ENCODE assay signal across 8 mouse cellular contexts in the genomic region with DNA sequence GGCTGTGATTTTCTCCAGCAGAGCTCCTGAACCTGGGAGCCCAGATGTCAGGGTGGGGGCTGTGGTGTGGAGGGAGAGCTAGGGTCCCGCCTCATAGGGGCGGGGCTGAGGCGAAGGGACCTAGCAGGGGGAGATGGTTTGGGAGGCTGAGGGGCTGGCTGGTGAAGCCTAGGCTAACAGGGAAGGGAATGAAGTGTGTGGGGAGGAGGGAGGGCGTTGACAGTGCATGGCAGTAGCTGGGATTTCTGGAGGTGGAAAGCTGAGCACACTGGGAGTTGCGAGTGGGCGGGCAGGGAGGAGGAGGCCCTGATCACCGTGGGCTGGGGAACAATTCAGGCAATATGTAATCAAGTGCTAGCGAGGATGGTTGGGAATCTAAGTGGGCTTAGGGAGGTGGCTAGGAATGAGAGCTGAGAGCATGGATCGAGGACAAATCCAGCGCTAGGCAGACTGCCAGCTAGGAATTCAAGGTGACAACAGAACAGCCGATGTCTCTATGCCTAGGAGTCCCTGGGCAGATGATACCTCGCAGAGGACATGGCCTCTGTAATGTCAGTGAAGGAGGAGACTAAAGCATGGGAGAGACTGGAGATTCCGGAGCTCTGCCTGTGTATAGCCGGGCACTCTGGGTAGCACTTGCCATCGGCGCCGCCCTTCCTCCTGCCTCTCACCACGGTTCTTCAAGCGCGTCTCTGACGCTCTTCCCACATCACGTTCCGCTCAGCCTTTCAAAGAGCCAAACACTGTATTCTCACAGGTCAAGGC. TPM values are rescaled to one million over a fixed set of nuclear protein-coding genes. Genes with fewer than 3 reads are reported as not detected.
DNase-seq lines count a peak whose midpoint lies in the region; ATAC-seq and TF ChIP-seq lines count a peak whose summit lies in the region.

No protein-coding gene starts in this region.

- TF ChIP-seq CTCF in gastrocnemius, adult 2 months (IDR thresholded peaks at IDR 0.05), result no peak

- peaks cover 34% of the 10 kb centered on the region for H3K4me1 ChIP-seq in limb, embryonic 10.5 days

- peak overlapping the region; percentile 69 for H3K4me3 ChIP-seq in gastrocnemius, adult 2 months
- peak overlapping the region; percentile 48 for H3K4me3 ChIP-seq in limb, embryonic 10.5 days

- H3K27me3 ChIP-seq in limb, embryonic 10.5 days (ENCODE audit: low read depth, poor library complexity, severe bottlenecking), result peaks cover 47% of the 10 kb centered on the region

- peak overlapping the region; percentile 56 for H3K27ac ChIP-seq in gastrocnemius, adult 2 months
- H3K27ac ChIP-seq in limb, embryonic 10.5 days, result peak overlapping the region; percentile 51; the same call in 1 of the 2 replicates

- H3K36me3 ChIP-seq in limb, embryonic 10.5 days, result no peaks in the 10 kb centered on the region

- DNase-seq in kidney, adult 11 months, result peak; percentile 15
- DNase-seq in kidney, adult 8-10 months, result no peak
- peak; percentile 55 to 62 for DNase-seq in cerebellum, postnatal 36 days
- peak; percentile 54 for DNase-seq in gastrocnemius, adult 2 months
- peak; percentile 53 for DNase-seq in limb, embryonic 10.5 days (ENCODE audit: low spot score)
- peak; percentile 57 to 77 for DNase-seq in right cerebral cortex, postnatal 36 days (ENCODE audit: low spot score in 2 of 2)

- intact Hi-C loops in gastrocnemius, adult 2 months (cut with DNase I), result no loop called here

- H3K9me3 ChIP-seq in limb, embryonic 10.5 days (replicated peaks), result no peaks in the 10 kb centered on the region

- ATAC-seq in inflammation-experienced regulatory T-cells, adult 6 months, result peak; percentile 63
- ATAC-seq in megakaryocyte-erythroid progenitor cell, adult 5-6 weeks (replicated peaks; ENCODE audit: low FRiP score, low TSS enrichment, poor library complexity, severe bottlenecking), result peak; percentile 39

- 0% methylated on average over 23 of the region's 23 CpGs for WGBS in limb, embryonic 10.5 days

RNA-seq across cellular contexts. Expression of a gene that starts 27.2 kb away (rescaled TPM):
- total RNA-seq in gastrocnemius, adult 2 months (2021), result 100 to 1,000 TPM; 181 to 192 TPM
- 100 to 1,000 TPM; 610 to 787 (median 639) TPM for polyA plus RNA-seq in inflammation-experienced regulatory T-cells, adult 6 months (2017; shearing (Covaris generic))
- polyA plus RNA-seq in limb, embryonic 10.5 days (2016; fragmentation: Nextera tagmentation; extraction: Ambion mirVana), result 1,008 and 1,019 TPM in 2 replicates
- total RNA-seq in megakaryocyte-erythroid progenitor cell, adult 5-6 weeks (2014; fragmentation: Nextera tagmentation), result 286 and 288 TPM in 2 replicates
- total RNA-seq in megakaryocyte-erythroid progenitor cell, adult 5-6 weeks (2017), result 970 and 1,345 TPM in 2 replicates

RNA-seq across cellular contexts. Expression of a gene that starts 46.4 kb away (rescaled TPM):
- not detected for total RNA-seq in gastrocnemius, adult 2 months (2021)
- polyA plus RNA-seq in inflammation-experienced regulatory T-cells, adult 6 months (2017; shearing (Covaris generic)), result under 1 TPM in 1 of 3 experiments, not detected in 2; 0.43 TPM
- polyA plus RNA-seq in limb, embryonic 10.5 days (2016; fragmentation: Nextera tagmentation; extraction: Ambion mirVana), result not detected in 2 replicates
- total RNA-seq in megakaryocyte-erythroid progenitor cell, adult 5-6 weeks (2014; fragmentation: Nextera tagmentation), result not detected in 2 replicates
- total RNA-seq in megakaryocyte-erythroid progenitor cell, adult 5-6 weeks (2017), result not detected in 2 replicates

Comparison
In these comparisons a context has a peak if more than half of its experiments do, and no peak if none do; other contexts are left out.
1. DNase-seq: peak in kidney, adult 11 months (single experiment), cerebellum, postnatal 36 days (2 of 2), gastrocnemius, adult 2 months (single experiment), limb, embryonic 10.5 days (single experiment) and right cerebral cortex, postnatal 36 days (2 of 2); none in kidney, adult 8-10 months (0 of 2).